Mouse (Mus musculus) hindbrain, embryonic 15.5 days (tissue): ENCODE results near the gene Pex5l. TPM values are rescaled to one million over a fixed set of nuclear protein-coding genes. Genes with fewer than 3 reads are reported as not detected.
A peak's percentile ranks its signal among the peaks of the same experiment; 100 is the strongest.

Experiments used
- ATAC-seq: fragments of 200-750 bp; cut with Nextera tagmentation; 2 replicates; pipeline ENCODE4 v1.8.0; 2017; ENCODE audit warnings: low read depth, moderate number of reproducible peaks, moderate TSS enrichment; ENCODE audit not compliant: low FRiP score
- H3K27ac ChIP-seq: fragments of 300-500 bp; sonication (generic); replicated peaks from 2 replicates; pipeline ENCODE4 v1.5.1; 2015; ENCODE audit warnings: mild to moderate bottlenecking, inconsistent platforms
- H3K27me3 ChIP-seq: fragments of 300-500 bp; sonication (generic); 2 replicates; pipeline ENCODE4 v1.6.1; 2015; ENCODE audit warnings: control low read depth, inconsistent platforms
- H3K36me3 ChIP-seq: fragments of 300-500 bp; sonication (generic); 2 replicates; pipeline ENCODE4 v1.6.1; 2015; ENCODE audit warnings: control low read depth, inconsistent platforms
- H3K4me1 ChIP-seq: fragments of 300-500 bp; sonication (generic); replicated peaks from 2 replicates; pipeline ENCODE4 v1.6.1; 2015; ENCODE audit warnings: control low read depth, inconsistent platforms
- H3K4me2 ChIP-seq: fragments of 300-500 bp; sonication (generic); 2 replicates; pipeline ENCODE4 v1.6.1; 2015; ENCODE audit warnings: moderate library complexity, mild to moderate bottlenecking, inconsistent platforms
- H3K4me3 ChIP-seq: fragments of 300-500 bp; sonication (generic); 2 replicates; pipeline ENCODE4 v1.5.1; 2015; ENCODE audit warnings: mild to moderate bottlenecking, inconsistent platforms
- H3K9ac ChIP-seq: fragments of 300-500 bp; sonication (generic); 2 replicates; pipeline ENCODE4 v1.6.1; 2015; ENCODE audit warnings: inconsistent platforms
- H3K9me3 ChIP-seq: fragments of 300-500 bp; sonication (generic); 2 replicates; pipeline ENCODE4 v1.6.1; 2016; ENCODE audit warnings: control low read depth, inconsistent platforms
- WGBS: fragments of 180-500 bp; shearing (Covaris S2); methylation state at CpG from one replicate; pipeline ENCODE4 v1.1.7; 2015; 5-methylcytosine and 5-hydroxymethylcytosine counted together
- polyA plus RNA-seq: library from polyadenylated mRNA; unstranded; fragments of >200 nt; fragmentation: Nextera tagmentation; extraction: Ambion mirVana; gene quantifications from 2 replicates; pipeline ENCODE4 v1.2.1, GENCODE M21; 2015

The Pex5l gene
- polyA plus RNA-seq, 1 experiment from 2014 or later, result 3.2 TPM

DNA sequence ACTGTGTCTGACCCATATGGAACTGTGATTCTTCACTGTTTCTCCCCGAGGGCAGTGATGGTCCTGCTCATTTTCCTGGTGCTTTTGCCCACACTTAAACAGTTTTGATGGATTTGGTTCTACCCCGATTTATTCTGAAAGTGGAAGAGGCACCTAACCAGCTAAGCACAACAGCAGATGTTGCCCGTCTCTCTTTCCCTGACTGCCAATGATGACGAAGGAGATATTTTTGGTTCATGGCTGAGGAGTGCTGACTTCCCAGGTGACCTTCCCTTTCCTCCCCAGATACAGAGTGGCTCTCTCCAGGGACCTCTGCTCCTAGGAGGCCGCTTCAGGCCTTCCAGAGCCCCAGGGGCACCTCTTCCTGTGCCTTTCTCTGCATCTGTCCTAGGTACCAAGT, 155.2 kb downstream of the Pex5l start:
- Histone ChIP-seq H3K4me1 (no peaks in the 10 kb centered on the region), H3K36me3 (no peaks in the 10 kb centered on the region), H3K4me2 (no peak overlapping the region), H3K9ac (no peak overlapping the region), H3K4me3 (no peak overlapping the region), H3K27ac (no peak overlapping the region), H3K9me3 (no peaks in the 10 kb centered on the region), H3K27me3 (no peaks in the 10 kb centered on the region)
- WGBS, result 79% methylated on average over 5 of the region's 5 CpGs
- no peak for ATAC-seq

DNA sequence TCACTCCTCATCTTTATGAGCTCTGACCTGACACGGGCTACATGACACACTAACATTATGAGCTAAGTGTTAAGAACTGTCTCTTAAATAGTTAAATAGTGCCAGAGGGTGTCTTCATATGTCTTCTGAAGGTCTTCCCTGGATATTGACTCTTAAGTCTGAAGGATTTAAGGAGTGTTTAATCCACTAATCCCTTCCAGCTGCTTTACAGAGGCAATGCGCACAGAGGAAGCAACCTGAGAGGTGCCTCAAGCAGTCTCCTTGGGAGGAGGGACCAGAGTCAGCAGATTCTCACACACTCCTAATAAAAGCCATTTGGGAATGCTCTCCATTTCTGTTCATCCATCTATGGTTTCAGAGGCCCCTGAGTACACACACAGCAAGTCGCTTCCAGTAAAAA, 157.9 kb downstream of the Pex5l start:
- ATAC-seq, result no peak
- no peaks in the 10 kb centered on the region for H3K36me3 ChIP-seq
- H3K9ac ChIP-seq, result no peak overlapping the region
- H3K9me3 ChIP-seq, result no peaks in the 10 kb centered on the region
- no peaks in the 10 kb centered on the region for H3K4me1 ChIP-seq
- no peaks in the 10 kb centered on the region for H3K27me3 ChIP-seq
- no peak overlapping the region for H3K27ac ChIP-seq
- 86% methylated on average over 3 of the region's 3 CpGs for WGBS
- H3K4me2 ChIP-seq, result no peak overlapping the region
- no peak overlapping the region for H3K4me3 ChIP-seq

DNA sequence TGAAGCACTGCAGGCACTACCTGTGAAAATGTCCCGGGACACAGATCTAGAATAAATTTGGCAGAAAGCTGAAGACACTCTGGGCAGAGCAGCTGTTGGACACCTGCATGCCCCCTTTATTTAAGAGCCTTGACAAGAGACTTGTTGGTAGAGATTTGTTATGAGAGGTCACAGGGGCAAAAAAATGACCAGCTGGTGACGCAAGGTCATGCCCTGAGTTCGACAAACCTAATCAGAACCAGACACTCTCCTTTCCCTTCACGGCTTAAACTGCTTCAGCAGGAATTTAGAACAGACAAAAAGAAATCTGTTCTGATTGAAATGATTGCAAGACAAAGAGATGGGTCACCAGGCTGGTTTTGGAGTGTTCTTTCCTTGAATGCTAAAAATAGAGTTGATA, 163.1 kb downstream of the Pex5l start:
- Histone ChIP-seq H3K27ac (no peak overlapping the region), H3K27me3 (no peaks in the 10 kb centered on the region), H3K4me2 (no peak overlapping the region), H3K9ac (no peak overlapping the region), H3K4me1 (no peaks in the 10 kb centered on the region), H3K9me3 (no peaks in the 10 kb centered on the region), H3K36me3 (no peaks in the 10 kb centered on the region), H3K4me3 (no peak overlapping the region)
- 51% methylated on average over 4 of the region's 4 CpGs for WGBS
- no peak for ATAC-seq

DNA sequence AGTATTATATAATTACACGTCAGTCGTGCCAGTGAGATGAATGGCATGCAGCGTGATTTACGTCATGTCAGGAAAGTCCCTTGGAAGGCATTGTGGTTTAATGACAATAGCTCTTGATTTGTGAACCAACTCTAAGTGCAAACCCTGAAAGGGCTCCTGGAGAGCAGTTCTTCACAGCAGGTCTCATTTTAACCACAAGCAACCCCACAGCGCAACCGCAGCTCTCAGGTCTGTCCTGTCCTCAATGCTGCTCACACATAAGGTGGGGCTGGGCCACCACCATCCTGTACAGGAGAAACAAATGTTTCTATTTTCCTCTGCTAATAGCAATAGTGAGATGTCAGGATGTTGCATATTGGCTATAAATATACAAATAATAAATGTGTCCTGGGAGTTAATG, 163.8 kb downstream of the Pex5l start:
- Histone ChIP-seq H3K4me3 (no peak overlapping the region), H3K36me3 (no peaks in the 10 kb centered on the region), H3K4me1 (no peaks in the 10 kb centered on the region), H3K9ac (no peak overlapping the region), H3K9me3 (no peaks in the 10 kb centered on the region), H3K27me3 (no peaks in the 10 kb centered on the region), H3K4me2 (no peak overlapping the region), H3K27ac (no peak overlapping the region)
- 20% methylated on average over 6 of the region's 6 CpGs for WGBS
- no peak for ATAC-seq

DNA sequence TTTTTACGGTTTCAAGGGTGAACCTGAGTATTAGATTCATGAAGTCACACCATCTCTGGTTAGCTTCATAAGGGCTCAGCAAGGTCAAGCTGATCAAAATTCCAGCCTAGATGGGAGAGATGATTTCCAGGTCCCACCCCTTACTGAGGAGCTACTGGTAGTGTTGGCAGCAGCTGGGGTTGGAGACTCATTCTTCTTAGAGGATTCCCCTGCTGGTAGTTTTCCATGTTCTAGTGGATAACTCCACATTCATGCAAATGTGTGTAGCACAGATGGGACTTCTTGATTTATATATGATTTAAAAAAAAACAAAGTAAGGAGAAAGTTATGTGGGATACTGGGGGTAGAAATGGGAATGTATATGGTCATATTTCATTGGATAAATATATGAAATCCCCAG, 172.8 kb downstream of the Pex5l start:
- no peaks in the 10 kb centered on the region for H3K4me1 ChIP-seq
- no peak overlapping the region for H3K4me2 ChIP-seq
- no peak overlapping the region for H3K9ac ChIP-seq
- no peaks in the 10 kb centered on the region for H3K9me3 ChIP-seq
- no peak overlapping the region for H3K27ac ChIP-seq
- no peaks in the 10 kb centered on the region for H3K27me3 ChIP-seq
- no peak for ATAC-seq
- no peaks in the 10 kb centered on the region for H3K36me3 ChIP-seq
- no peak overlapping the region for H3K4me3 ChIP-seq
- WGBS, result 97% methylated on average over 1 of the region's 1 CpGs

DNA sequence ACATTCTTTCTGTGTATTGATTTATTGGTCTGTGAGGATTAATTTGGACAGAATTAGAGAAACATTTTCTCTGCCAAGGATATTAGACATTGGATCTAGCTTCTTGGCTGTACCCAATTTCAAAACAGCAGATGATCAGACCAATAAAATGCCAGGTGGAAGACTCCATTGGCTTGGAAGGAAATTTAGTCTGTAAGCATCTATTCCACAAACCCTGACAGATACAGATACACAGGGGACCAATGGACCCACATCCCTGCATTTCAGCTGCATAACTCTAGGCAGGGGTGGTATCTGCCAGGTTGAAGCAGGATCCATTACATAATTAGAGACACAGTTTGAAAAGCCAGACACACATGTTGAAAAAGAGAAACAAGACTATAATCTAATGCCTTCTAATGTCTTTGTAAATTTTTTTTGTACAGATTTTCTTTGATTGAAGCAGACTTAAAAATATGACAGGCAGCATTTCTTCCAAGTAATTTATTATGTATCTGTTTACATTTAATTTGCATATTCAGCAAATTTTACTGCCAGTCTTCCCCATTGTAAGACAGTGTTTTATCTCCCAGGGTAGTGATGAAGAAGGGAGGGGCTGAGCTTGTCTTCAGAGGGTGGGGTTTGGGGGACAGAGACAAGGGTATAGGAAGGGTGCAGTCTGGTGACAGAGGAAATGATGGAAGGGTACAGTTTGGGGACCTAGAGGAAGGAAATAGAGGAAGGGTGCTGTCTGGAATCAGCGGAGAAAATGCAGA, 174.2 kb downstream of the Pex5l start:
- peak; percentile 31; the same call in 1 of the 2 replicates for ATAC-seq
- H3K9ac ChIP-seq, result no peak overlapping the region
- 89% methylated on average over 1 of the region's 1 CpGs for WGBS

DNA sequence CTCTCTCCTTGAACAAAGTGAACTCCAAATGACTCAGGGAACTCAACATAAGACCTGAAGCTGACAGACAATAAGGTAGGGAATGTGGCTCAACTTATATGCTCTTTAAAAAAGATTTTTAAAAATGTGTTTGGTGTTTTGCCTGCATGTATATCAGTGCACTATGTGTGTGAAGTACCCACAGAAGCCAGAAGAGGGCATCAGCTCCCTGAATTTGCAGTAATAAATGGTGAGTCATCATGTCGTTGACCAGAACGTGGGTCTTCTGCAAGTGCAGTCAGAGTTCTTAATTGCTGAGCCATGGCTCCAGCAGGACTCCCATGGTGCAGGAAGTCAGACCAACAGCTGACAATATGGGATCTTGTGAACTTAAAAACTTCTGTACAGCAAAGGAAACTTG, 177.5 kb downstream of the Pex5l start:
- H3K27ac ChIP-seq, result no peak overlapping the region
- no peaks in the 10 kb centered on the region for H3K4me1 ChIP-seq
- no peaks in the 10 kb centered on the region for H3K9me3 ChIP-seq
- H3K4me3 ChIP-seq, result no peak overlapping the region
- ATAC-seq, result no peak
- no peak overlapping the region for H3K4me2 ChIP-seq
- 0% methylated on average over 2 of the region's 2 CpGs for WGBS
- H3K27me3 ChIP-seq, result no peaks in the 10 kb centered on the region
- H3K9ac ChIP-seq, result no peak overlapping the region
- no peaks in the 10 kb centered on the region for H3K36me3 ChIP-seq

More for the DNA sequence above, 174.2 kb downstream of the Pex5l start:
- Histone ChIP-seq H3K9me3 (no peaks in the 10 kb centered on the region), H3K4me3 (no peak overlapping the region), H3K4me1 (no peaks in the 10 kb centered on the region), H3K27ac (0 out of 2 replicates have a peak overlapping the region, but pooled peaks have one; percentile 20), H3K27me3 (no peaks in the 10 kb centered on the region), H3K36me3 (no peaks in the 10 kb centered on the region), H3K4me2 (no peak overlapping the region)

DNA sequence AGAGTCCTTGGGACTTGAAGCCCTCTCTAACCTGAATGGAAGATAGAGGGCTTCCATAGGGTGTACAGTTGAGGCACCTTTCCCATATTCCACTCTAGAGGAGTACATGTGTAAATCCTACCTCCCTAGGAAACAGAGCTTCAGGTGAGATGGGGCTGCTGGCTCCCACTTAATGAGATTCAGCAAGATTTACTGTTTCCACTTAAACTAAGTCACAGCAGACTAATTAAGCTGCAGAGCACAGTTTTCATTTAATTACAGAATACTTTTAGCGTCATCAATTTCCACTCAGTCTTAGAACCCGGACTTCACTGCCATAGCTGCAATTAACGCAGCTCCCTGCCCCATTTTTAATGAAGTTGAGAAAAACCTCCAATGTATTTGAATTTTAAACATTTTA, 181.6 kb downstream of the Pex5l start:
- Histone ChIP-seq H3K4me2 (no peak overlapping the region), H3K36me3 (no peaks in the 10 kb centered on the region)
- peak; percentile 40; the same call in 1 of the 2 replicates for ATAC-seq

DNA sequence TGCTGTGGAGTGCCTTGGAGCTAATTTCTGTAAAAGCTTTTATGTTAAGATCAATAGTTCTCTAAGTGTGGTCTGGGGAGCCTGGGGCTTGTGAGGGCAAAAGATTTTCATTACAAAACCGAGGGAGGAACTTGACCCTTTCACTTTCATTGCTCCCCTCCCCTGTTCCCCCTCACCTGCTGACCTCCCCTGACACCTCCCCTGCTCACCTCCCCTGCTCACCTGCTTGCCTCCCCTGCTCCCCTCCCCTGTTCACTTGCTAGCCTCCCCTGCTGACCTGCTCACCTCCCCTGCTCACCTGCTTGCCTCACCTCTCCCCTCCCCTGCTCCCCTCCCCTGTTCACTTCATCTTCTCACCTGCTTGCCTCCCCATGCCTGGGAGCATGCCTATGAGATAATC, 191.7 kb downstream of the Pex5l start:
- no peak overlapping the region for H3K4me3 ChIP-seq
- H3K27me3 ChIP-seq, result no peaks in the 10 kb centered on the region
- H3K9ac ChIP-seq, result no peak overlapping the region
- H3K36me3 ChIP-seq, result no peaks in the 10 kb centered on the region
- WGBS, result 17% methylated on average over 1 of the region's 1 CpGs
- no peak overlapping the region for H3K27ac ChIP-seq
- H3K4me1 ChIP-seq, result no peaks in the 10 kb centered on the region
- peak; percentile 38; the same call in 1 of the 2 replicates for ATAC-seq
- no peaks in the 10 kb centered on the region for H3K9me3 ChIP-seq
- no peak overlapping the region for H3K4me2 ChIP-seq

More for the DNA sequence above, 181.6 kb downstream of the Pex5l start:
- 58% methylated on average over 3 of the region's 3 CpGs for WGBS
- Histone ChIP-seq H3K27ac (no peak overlapping the region), H3K4me3 (no peak overlapping the region), H3K27me3 (no peaks in the 10 kb centered on the region), H3K9me3 (no peaks in the 10 kb centered on the region), H3K9ac (no peak overlapping the region), H3K4me1 (no peaks in the 10 kb centered on the region)

DNA sequence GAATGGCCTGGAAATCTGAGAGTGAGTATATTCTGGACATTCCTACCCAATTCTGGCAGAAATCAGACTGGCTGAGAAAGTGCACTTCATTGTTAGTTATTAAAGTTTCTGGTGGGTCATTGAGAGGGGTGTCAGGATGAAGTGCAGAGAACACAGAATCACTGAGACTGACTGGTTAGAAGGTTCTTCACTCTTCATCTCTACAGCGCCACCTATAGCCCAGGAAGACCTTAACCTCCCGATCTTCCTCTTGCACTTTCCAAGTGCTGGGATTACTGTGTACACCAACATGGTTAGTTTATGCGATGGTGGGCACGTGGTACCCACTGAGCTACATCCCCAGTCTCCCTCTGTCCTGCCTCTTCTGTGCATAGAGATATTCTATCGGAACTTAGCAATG, 195.6 kb downstream of the Pex5l start:
- ATAC-seq, result no peak

DNA sequence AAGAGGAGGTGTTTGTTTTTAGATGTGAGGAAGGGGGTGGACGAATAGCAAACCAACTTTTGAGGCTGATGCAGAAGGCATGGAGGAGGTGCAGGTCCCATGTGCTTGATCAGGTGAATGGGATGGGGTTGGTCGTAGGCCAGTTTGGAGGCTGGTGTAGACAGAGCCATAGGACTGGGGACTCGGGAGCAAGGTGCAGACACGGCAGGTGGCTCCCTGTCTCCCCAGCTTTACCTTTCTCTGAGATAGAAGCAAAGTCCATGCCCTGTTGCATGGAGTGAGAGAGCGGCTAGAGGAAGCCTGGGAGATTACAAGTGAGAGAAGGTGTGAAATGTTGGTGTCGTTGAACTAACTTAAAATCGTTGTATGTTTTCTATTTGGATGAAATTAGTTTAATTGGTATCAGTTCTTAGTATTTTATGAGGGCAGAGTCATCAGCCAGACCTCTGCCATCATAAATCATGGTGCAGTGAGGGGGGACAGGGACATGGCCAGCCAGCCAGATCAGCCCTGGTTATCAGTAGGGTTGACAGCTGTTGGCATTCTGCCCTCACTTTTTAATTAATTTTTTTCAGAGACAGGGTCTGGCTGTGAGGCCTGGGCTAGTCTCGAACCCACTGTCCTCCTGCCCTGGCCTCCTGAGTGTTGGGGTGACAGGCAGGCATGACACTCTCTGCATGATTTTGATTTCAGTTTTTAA, 203.1 kb downstream of the Pex5l start:
- ATAC-seq, result no peak
- H3K9me3 ChIP-seq, result no peaks in the 10 kb centered on the region

More for the DNA sequence above, 195.6 kb downstream of the Pex5l start:
- Histone ChIP-seq H3K9ac (no peak overlapping the region), H3K9me3 (no peaks in the 10 kb centered on the region), H3K4me1 (no peaks in the 10 kb centered on the region), H3K4me3 (no peak overlapping the region), H3K27me3 (no peaks in the 10 kb centered on the region), H3K27ac (no peak overlapping the region), H3K4me2 (no peak overlapping the region), H3K36me3 (no peaks in the 10 kb centered on the region)
- WGBS, result 92% methylated on average over 5 of the region's 5 CpGs

DNA sequence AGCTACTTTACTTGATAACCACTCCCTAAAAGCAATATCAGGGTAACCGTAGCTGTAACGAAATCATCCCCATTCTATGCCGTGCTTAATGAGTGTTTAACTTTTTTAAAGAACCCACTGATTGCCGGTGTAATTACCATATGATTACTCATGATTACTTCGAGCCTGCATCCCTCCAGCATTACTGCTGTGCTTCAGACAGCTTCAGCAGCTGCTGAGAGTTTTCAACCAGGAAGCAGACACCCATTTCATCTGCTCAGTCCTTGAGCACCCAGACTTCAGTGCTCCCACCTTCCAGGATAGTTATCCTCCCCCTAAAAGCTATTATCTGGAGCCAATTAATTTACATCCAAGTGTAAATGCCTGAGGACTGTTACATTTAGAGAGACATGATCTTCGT, 218.9 kb downstream of the Pex5l start:
- WGBS, result 76% methylated on average over 6 of the region's 6 CpGs
- H3K9ac ChIP-seq, result no peak overlapping the region
- no peak overlapping the region for H3K4me3 ChIP-seq
- no peak overlapping the region for H3K27ac ChIP-seq
- ATAC-seq, result peak; percentile 30; the same call in 1 of the 2 replicates
- H3K9me3 ChIP-seq, result no peaks in the 10 kb centered on the region
- H3K4me1 ChIP-seq, result no peaks in the 10 kb centered on the region
- H3K4me2 ChIP-seq, result no peak overlapping the region
- H3K36me3 ChIP-seq, result peaks cover 58% of the 10 kb centered on the region
- no peaks in the 10 kb centered on the region for H3K27me3 ChIP-seq

More for the DNA sequence above, 203.1 kb downstream of the Pex5l start:
- no peak overlapping the region for H3K9ac ChIP-seq
- no peaks in the 10 kb centered on the region for H3K36me3 ChIP-seq
- H3K27ac ChIP-seq, result no peak overlapping the region
- H3K27me3 ChIP-seq, result no peaks in the 10 kb centered on the region
- H3K4me3 ChIP-seq, result no peak overlapping the region
- H3K4me2 ChIP-seq, result no peak overlapping the region
- H3K4me1 ChIP-seq, result no peaks in the 10 kb centered on the region
- WGBS, result 83% methylated on average over 8 of the region's 8 CpGs
